Mouse (Mus musculus): Measurements from ENCODE around the gene Efcab14.

DNA sequence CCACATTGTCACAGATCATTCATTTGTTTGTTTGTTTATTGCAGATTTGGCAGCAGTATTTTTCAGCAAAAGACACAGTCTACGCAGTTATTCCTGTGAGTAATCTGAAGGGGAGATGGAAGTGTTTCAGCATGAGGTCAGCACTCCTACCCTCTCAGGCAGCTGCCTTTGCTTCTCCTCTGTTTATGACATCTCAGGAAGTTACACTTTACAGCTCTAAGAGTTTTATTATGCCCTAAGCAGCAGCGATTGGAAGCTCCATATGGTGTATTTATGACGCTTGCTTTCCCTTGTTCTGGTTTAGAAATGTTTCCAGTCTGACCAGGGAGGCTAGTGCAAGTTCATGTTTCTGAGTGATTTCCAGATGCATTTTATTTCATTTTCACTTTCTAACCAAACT, 57.8 kb downstream of the Efcab14 start:
- TF ChIP-seq CTCF (IDR thresholded peaks at IDR 0.05; ENCODE audit: borderline replicate concordance, control insufficient read depth, extremely low read depth, insufficient read depth, low read length, poor library complexity) (no peak), POLR2A (IDR thresholded peaks at IDR 0.05; ENCODE audit: control insufficient read depth, extremely low read depth, insufficient read depth, low read length, poor library complexity) (no peak)
